In genomic region chr19:37523280-37524062, GRCm38 (mm10) we compare ENCODE assay signal across 12 mouse cellular contexts. TPM values are rescaled to one million over a fixed set of nuclear protein-coding genes. Genes with fewer than 3 reads are reported as not detected.
DNase-seq lines count a peak whose midpoint lies in the region; ATAC-seq and TF ChIP-seq lines count a peak whose summit lies in the region.
"Had no signal": no experiment of that assay in that cellular context is flagged by ENCODE, and none has a peak within 500 bp of the region (broad histone marks: within the 10 kb centered on the region; RNA-seq: fewer than 3 reads in every experiment).

No protein-coding gene starts in this region.

- H3K4me3 ChIP-seq in spleen, adult 2 months (ENCODE audit: extremely low read depth, insufficient read depth, insufficient read length): peak overlapping the region; percentile 54
- peak overlapping the region; percentile 21 for H3K4me3 ChIP-seq in liver, postnatal 0 days (ENCODE audit: low read depth, low read length)
- H3K4me3 ChIP-seq: heart, embryonic 10.5 days; left cerebral cortex, adult 2 months; midbrain, embryonic 12.5 days had no signal

- no peaks in the 10 kb centered on the region for H3K27me3 ChIP-seq in spleen, adult 2 months (ENCODE audit: control insufficient read depth, insufficient read depth, low read length)
- H3K27me3 ChIP-seq in liver, postnatal 0 days (ENCODE audit: insufficient read depth, low read length): no peaks in the 10 kb centered on the region
- H3K27me3 ChIP-seq: midbrain, embryonic 12.5 days had no signal

- no peaks in the 10 kb centered on the region for H3K9me3 ChIP-seq in liver, postnatal 0 days (ENCODE audit: low read length)
- H3K9me3 ChIP-seq: heart, embryonic 10.5 days; midbrain, embryonic 12.5 days had no signal

- no peaks in the 10 kb centered on the region for H3K36me3 ChIP-seq in spleen, adult 2 months (ENCODE audit: control insufficient read depth, insufficient read depth, low read length)
- no peaks in the 10 kb centered on the region for H3K36me3 ChIP-seq in liver, postnatal 0 days (replicated peaks; ENCODE audit: insufficient read depth, low read length)
- H3K36me3 ChIP-seq: heart, embryonic 10.5 days; midbrain, embryonic 12.5 days had no signal

- peaks cover 3% of the 10 kb centered on the region; the same call in 1 of the 2 replicates for H3K4me1 ChIP-seq in spleen, adult 2 months (ENCODE audit: control insufficient read depth, insufficient read depth, insufficient read length)
- H3K4me1 ChIP-seq in liver, postnatal 0 days (ENCODE audit: insufficient read depth): peaks cover 15% of the 10 kb centered on the region
- H3K4me1 ChIP-seq: midbrain, embryonic 12.5 days had no signal

- peak overlapping the region; percentile 88 for H3K27ac ChIP-seq in spleen, adult 2 months (ENCODE audit: insufficient read depth, low read length)
- no peak overlapping the region for H3K27ac ChIP-seq in liver, postnatal 0 days (ENCODE audit: low read depth)
- H3K27ac ChIP-seq: heart, embryonic 10.5 days; left cerebral cortex, adult 2 months; midbrain, embryonic 12.5 days had no signal

- TF ChIP-seq POLR2A in spleen, adult 2 months (IDR thresholded peaks at IDR 0.05; ENCODE audit: low read depth, low read length): no peak

- peak overlapping the region; percentile 60 for H3K4me2 ChIP-seq in liver, postnatal 0 days (ENCODE audit: low read depth, low read length)
- H3K4me2 ChIP-seq: midbrain, embryonic 12.5 days had no signal

- WGBS in spleen, adult 2 months: 4% methylated on average over 15 of the region's 15 CpGs
- 15% methylated on average over 15 of the region's 15 CpGs for WGBS in liver, postnatal 0 days (ENCODE audit: insufficient replicate concordance)

- intact Hi-C loops in left cerebral cortex, postnatal 10 days (cut with DNase I): no loop called here

- DNase-seq in heart, adult 11 months: peak; percentile 76
- no peak for DNase-seq in heart, postnatal 4 days
- DNase-seq in spleen, adult 2 months (ENCODE audit: low read depth in 1 of 2, low spot score in 2 of 2): peak in 1 of 2 experiments; percentile 23
- DNase-seq in spleen, adult 18-20 months: no peak
- DNase-seq in liver, postnatal 0 days: no peak
- DNase-seq in left cerebral cortex, postnatal 10 days (ENCODE audit: extremely low spot score in 1 of 2, low spot score in 2 of 2): no peak
- no peak for DNase-seq in retina, postnatal 1 day
- DNase-seq in Muller cell, postnatal 12 days (ENCODE audit: inconsistent ontology term): no peak
- DNase-seq: kidney, postnatal 10 days had no signal

- no peak for ATAC-seq in liver, postnatal 0 days

- no peak for TF ChIP-seq CTCF in spleen, adult 2 months (IDR thresholded peaks at IDR 0.05; ENCODE audit: extremely low read depth, insufficient read depth, insufficient read length, insufficient replicate concordance)
- no peak for TF ChIP-seq CTCF in liver, postnatal 0 days (IDR thresholded peaks at IDR 0.05; ENCODE audit: low read depth)

- peak; percentile 52 for TF ChIP-seq EP300 in liver, postnatal 0 days (IDR thresholded peaks at IDR 0.05; ENCODE audit: low read depth)

- no peak overlapping the region for H3K9ac ChIP-seq in liver, postnatal 0 days (replicated peaks)
- H3K9ac ChIP-seq: midbrain, embryonic 12.5 days had no signal

RNA-seq across cellular contexts. Expression of gene Exoc6, which starts 26.7 kb away (rescaled TPM):
- 10 to 100 TPM; 27.6 to 28.3 TPM for total RNA-seq in heart, postnatal 4 days (2021)
- 8.1 and 8.6 TPM in 2 replicates for polyA plus RNA-seq in spleen, adult 2 months (2012; rRNA removed)
- 15.2 and 18.9 TPM in 2 replicates for polyA plus RNA-seq in liver, postnatal 0 days (2015; fragmentation: Nextera tagmentation; extraction: Ambion mirVana)
- total RNA-seq in left cerebral cortex, postnatal 10 days (2021): 10 to 100 TPM; 52.9 to 53.6 TPM
